Mouse (Mus musculus) embryonic fibroblast, embryonic 13.5 days (primary cell): ENCODE measurements at regions not wholly inside any gene's neighbourhood (a gene's known extent, or its start where the extent isn't known, plus 50 kb on each side); places are given as distances from the start of the nearest gene placed in this dataset.

Experiments used
- H3K27ac ChIP-seq: 2 replicates; pipeline ENCODE4 v1.5.1; 2012; ENCODE audit warnings: low read length, control low read depth, inconsistent platforms; ENCODE audit not compliant: insufficient read depth
- H3K4me1 ChIP-seq: 2 replicates; pipeline ENCODE4 v1.6.1; 2011; ENCODE audit warnings: low read length; ENCODE audit not compliant: control insufficient read depth, insufficient read depth
- H3K4me3 ChIP-seq: 2 replicates; pipeline ENCODE4 v1.5.1; 2011; ENCODE audit warnings: mild to moderate bottlenecking, control low read depth, low read length; ENCODE audit not compliant: insufficient read depth
- CTCF ChIP-seq: IDR thresholded peaks from 2 replicates; pipeline ENCODE4 v1.5.1; 2011; ENCODE audit warnings: mild to moderate bottlenecking, control low read depth, low read length, moderate library complexity, borderline replicate concordance; ENCODE audit not compliant: insufficient read depth
- POLR2A ChIP-seq: IDR thresholded peaks from 2 replicates; pipeline ENCODE4 v1.6.1; 2011; ENCODE audit warnings: low read depth, mild to moderate bottlenecking, control low read depth, low read length, moderate library complexity

DNA sequence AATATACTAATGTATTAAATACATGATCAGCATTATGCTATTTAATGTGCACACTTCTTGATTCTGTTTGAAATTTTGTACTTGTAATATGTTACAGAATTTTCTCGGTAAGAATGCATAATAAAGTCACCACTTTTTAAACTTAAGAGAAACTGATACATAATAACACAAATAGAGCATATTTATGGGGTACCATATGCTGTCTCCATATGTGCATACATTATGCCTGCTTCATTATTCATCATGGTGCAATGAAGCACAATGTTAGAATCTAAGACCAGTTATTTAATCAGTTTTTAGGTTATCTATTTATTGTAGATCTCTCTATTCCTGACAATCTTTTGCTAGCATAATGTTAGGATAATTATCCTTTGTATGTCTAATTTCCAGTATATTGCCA lies 115.9 kb upstream of the Ndst3 start:
- TF ChIP-seq CTCF (no peak), POLR2A (no peak)
- Histone ChIP-seq H3K4me1 (no peaks in the 10 kb centered on the region), H3K27ac (no peak overlapping the region), H3K4me3 (no peak overlapping the region)

DNA sequence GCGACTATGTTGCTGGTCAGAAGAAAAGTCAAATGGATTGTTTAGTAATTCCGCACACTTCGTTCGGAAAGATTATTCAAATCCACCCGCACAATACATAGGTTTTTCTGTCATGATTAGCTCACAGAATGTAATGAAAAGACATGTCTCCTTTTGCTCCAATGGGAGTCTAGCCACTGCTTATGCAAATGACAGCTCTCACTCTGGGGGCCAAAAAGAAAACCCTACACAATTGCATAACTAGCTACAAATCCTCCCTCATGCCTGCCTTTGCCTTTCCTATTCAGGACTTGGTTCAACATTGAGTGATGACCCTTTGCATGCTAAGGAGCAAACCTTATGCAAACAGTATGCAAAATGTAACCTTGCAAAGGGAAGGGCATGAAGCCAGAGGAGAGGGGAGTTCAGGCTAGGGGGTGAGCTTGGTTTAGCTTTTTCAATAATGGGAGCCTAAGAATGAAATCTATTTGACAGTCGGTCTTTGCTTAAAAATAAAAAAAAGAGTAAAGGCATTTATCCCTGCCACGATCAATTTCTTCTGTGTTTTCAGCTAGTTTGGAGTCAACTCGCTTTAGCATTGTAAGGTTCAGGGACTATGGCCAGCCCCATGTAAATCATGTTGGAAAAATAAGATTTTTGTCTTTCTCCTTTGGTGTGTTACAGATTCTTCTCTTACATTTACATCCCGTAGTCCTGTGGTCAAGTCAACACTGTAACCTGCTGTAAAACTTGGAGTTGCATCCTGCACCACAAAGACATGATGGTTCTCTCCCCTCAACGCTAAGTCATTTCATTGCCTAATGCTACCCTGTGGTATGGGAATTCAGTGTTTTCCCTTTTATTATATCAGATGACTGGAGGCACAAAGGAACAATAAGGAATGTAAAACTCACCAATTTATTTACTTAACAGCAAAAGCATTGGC lies 119.6 kb upstream of the Ndst3 start:
- Histone ChIP-seq H3K4me3 (no peak overlapping the region), H3K27ac (no peak overlapping the region), H3K4me1 (no peaks in the 10 kb centered on the region)
- no peak for TF ChIP-seq POLR2A
- no peak for TF ChIP-seq CTCF

DNA sequence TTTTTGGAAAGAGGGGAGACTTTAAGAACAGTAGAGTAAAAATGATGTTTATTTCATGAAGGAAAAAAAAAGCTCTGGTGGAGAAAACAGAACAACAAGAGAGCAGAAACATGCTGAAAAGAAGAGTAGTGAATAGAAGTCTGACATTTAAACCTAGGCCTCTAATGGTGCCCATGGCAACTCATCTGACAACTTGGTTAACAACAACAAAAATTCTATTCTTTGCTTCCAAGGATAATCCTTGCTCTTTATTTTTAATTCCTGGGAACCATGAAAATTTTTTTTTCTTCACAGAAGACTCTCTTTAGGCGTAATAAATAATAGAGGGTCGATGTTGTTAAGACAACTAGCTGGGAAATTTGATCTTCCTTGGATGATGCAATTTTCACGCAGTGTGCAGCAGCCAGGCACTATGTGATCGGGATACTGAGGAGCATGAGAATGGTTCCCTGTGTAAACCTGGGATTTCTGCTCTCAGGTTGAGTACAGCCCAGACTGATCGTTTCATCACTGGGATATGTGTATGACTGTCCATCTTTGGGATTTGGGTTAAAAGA lies 120.4 kb upstream of the Ndst3 start:
- TF ChIP-seq POLR2A (no peak), CTCF (no peak)
- Histone ChIP-seq H3K27ac (no peak overlapping the region), H3K4me3 (no peak overlapping the region), H3K4me1 (no peaks in the 10 kb centered on the region)

DNA sequence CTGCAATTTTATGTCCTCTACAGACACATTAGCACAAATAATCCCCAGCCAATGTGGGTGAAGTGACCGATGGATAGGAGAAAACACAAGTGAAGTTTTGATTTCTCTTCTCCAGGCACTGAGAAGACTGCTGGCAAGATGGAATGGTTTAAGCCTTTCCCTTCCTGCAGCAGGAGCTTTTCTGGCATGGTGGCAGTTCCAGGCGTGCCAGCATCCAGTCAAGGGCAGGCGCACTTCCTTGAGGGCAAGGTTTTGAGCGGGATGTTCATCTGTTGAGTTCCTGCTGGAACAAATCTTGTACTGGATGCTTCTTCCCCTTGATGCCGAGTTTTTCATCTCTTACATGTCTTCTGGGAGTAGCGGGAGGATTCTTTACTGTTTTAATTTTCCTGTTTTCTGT lies 138.1 kb upstream of the Ndst3 start:
- Histone ChIP-seq H3K4me3 (no peak overlapping the region), H3K27ac (no peak overlapping the region), H3K4me1 (no peaks in the 10 kb centered on the region)
- TF ChIP-seq POLR2A = no peak

DNA sequence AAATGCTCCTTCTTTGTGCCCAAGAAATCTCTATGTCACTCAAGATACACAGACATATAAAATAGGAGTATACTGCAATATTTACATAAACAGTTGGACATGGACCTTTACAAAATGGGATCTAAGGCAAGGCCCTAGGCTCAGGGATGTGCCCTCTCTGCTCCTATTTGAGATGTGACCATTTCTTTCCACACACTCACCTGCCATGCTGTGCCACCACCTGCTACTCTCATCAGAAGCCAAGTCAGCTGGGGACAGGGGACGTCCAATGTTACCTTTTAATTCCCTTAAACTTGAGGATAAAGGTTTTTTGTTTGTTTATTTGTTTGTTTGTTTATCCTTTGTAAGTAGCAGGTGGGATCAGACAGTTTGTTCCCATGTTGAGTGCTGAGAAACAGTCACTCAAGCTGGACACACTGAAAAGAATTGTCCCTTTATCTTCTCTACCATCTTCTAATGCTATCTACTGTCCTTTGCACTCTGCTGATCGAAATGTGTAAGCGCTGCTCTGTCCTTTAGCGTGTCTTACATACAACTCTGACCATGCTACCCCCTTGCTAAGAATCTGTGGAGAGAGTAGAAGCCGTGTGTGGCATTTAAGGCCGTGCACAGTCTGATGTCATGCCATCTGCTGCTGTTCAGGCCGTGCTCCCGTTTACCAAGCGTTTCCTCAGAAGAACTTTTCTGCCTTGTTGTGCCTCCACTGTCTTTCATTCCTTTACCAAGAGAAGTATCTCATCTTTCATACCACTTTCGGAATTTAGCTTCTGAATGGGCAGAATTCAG lies 147.9 kb upstream of the Ndst3 start:
- TF ChIP-seq CTCF (no peak), POLR2A (no peak)
- H3K4me3 ChIP-seq = no peak overlapping the region
- H3K4me1 ChIP-seq = no peaks in the 10 kb centered on the region
- H3K27ac ChIP-seq = no peak overlapping the region

DNA sequence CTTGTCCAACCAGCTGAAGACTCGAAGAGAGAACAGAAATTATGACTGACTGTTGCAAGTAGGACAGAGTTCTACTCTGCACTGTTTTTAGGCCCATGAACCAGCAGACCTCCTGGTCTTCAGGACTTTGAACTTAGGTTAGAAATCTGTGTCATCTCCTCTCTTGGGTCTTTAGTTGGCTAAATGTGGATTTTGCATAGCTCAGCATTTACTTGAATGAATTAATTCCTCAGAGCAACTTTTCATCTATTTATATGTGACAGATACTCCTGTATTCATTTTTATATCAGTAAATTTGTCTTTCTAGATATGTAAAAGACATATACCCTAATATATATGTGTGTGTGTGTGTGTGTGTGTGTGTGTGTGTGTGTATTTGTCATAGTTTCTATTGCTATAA lies 155.9 kb upstream of the Ndst3 start:
- Histone ChIP-seq H3K4me1 (no peaks in the 10 kb centered on the region), H3K4me3 (no peak overlapping the region), H3K27ac (no peak overlapping the region)
- no peak for TF ChIP-seq POLR2A
- TF ChIP-seq CTCF = no peak

DNA sequence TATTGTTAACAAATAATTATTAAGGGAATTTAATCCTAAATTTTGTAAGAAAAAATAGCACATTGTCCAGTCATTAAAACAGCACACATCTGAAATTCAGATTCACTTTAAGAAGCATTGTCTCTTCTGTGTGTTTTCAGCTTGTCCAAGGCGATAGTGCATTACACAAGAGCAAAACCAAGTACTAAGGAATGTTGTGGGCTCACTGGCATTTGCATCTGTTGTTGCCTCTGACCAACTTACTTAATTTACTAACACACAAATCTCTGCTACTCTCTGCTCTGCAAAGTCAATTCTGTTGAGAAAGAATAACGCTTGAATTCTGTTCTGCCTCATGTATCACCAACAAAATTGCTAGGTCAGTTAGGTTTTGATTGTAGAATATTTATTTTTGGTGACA lies 158.0 kb upstream of the Ndst3 start:
- Histone ChIP-seq H3K4me1 (no peaks in the 10 kb centered on the region), H3K27ac (no peak overlapping the region), H3K4me3 (no peak overlapping the region)
- no peak for TF ChIP-seq POLR2A
- TF ChIP-seq CTCF = no peak

DNA sequence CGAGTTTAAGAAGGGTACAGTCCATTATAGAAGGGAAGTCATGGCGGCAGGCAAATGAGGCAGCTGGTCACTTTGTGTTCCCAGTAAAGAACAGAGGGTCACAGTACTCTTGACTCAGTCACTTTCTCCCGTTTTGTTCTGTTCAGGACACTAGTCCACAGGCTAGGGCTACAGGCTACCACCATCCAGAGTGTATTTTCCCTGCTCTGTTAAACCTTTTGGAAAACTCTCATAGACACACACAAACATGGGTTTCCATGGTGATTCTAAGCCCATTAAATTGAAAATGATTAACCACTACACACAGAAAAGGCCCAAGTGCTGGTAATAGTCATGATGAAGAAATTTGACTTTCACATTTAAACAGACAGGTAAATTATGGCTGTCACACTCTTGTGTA lies 162.2 kb upstream of the Ndst3 start:
- H3K4me3 ChIP-seq = no peak overlapping the region
- H3K27ac ChIP-seq = no peak overlapping the region
- TF ChIP-seq POLR2A (no peak), CTCF (no peak)
- H3K4me1 ChIP-seq = no peaks in the 10 kb centered on the region

DNA sequence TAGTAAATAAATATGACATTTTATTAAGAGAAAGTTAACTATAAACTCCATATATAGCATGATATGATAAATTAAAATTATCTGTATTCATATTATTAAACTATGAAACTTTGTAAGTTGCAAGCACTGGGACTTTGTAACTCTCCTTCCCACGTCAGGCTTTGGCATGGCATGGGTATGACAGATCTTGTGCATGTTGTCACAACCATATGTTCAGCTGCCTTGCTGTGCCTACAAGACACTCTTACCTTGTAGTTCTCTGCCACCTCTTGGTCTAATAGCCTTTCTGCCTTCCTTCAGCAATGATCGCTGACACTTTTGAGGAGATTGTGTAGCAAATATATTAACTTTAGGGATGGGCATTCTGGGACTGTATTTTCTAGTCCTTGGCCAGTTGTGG lies 183.1 kb upstream of the Ndst3 start:
- TF ChIP-seq POLR2A = no peak
- no peak for TF ChIP-seq CTCF
- Histone ChIP-seq H3K4me1 (no peaks in the 10 kb centered on the region), H3K27ac (no peak overlapping the region), H3K4me3 (no peak overlapping the region)

DNA sequence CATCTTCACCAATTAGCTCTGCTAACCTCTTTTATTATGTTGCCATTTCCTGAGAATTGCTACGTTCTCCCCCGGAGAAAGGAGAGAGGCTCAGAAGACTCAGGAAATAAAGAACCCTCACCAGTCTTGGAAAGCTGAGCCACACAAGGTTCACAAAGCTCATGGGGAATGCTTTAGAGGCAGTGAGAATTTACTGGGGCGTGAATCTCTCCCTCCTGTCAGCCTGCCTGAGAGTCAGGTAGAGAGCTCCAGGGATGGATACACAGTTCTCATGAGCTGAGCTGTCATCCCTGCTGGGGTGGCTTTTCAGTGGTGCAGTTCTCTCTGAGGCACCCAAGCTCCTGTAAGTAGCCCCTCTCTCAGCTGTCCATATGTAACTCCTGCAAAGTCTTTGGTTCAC lies 203.0 kb upstream of the Ndst3 start:
- Histone ChIP-seq H3K4me3 (no peak overlapping the region), H3K27ac (no peak overlapping the region), H3K4me1 (no peaks in the 10 kb centered on the region)
- TF ChIP-seq POLR2A (no peak), CTCF (no peak)
